Mouse (Mus musculus): ENCODE measurements around the gene Rtl6. TPM values are rescaled to one million over a fixed set of nuclear protein-coding genes. Genes with fewer than 3 reads are reported as not detected.

Gene Rtl6
- 0.79 and 1.5 TPM in 2 replicates for total RNA-seq (2023)

GRCm38 (mm10) chr15:84557189-84557921 is at the start of gene Rtl6:
Rtl6 (minus strand) TSS chr15:84557823.

Other genes with a start within 250 kb of the Rtl6 start
- gene Parvg, start 233.8 kb downstream of the Rtl6 start, total RNA-seq (2023) = 180 and 188 TPM in 2 replicates
- not detected in 2 replicates for gene Shisal1, start 110.7 kb downstream of the Rtl6 start, total RNA-seq (2023)
- gene Prr5, start 111.8 kb upstream of the Rtl6 start, total RNA-seq (2023) = 1.3 and 2.5 TPM in 2 replicates
- gene Arhgap8, start 162.2 kb upstream of the Rtl6 start, total RNA-seq (2023) = not detected in 2 replicates

Measured in neutrophil, adult 65 days (primary cell).